Mouse (Mus musculus) heart, embryonic 16.5 days (tissue): ENCODE results near the gene Ostm1. TPM values are rescaled to one million over a fixed set of nuclear protein-coding genes. Genes with fewer than 3 reads are reported as not detected.
A peak's percentile ranks its signal among the peaks of the same experiment; 100 is the strongest.

Experiments used
- ATAC-seq: fragments of 200-750 bp; cut with Nextera tagmentation; replicated peaks from 2 replicates; pipeline ENCODE4 v1.8.0; 2017; ENCODE audit warnings: moderate number of reproducible peaks; ENCODE audit not compliant: insufficient read depth, low FRiP score; ENCODE audit errors: extremely low read depth
- H3K27ac ChIP-seq: fragments of 300-500 bp; sonication (generic); 2 replicates; pipeline ENCODE4 v1.5.1; 2014; ENCODE audit warnings: mild to moderate bottlenecking, low read length, control low read depth, moderate library complexity
- H3K27me3 ChIP-seq: fragments of 300-500 bp; sonication (generic); 2 replicates; pipeline ENCODE4 v1.6.1; 2014; ENCODE audit warnings: low read length, mixed read lengths; ENCODE audit not compliant: control insufficient read depth, insufficient read depth
- H3K36me3 ChIP-seq: fragments of 300-500 bp; sonication (generic); 2 replicates; pipeline ENCODE4 v1.6.1; 2014; ENCODE audit not compliant: control insufficient read depth, insufficient read depth
- H3K4me1 ChIP-seq: fragments of 300-500 bp; sonication (generic); 2 replicates; pipeline ENCODE4 v1.6.1; 2014; ENCODE audit warnings: low read length, mixed read lengths; ENCODE audit not compliant: control insufficient read depth, insufficient read depth
- H3K4me2 ChIP-seq: fragments of 300-500 bp; sonication (generic); 2 replicates; pipeline ENCODE4 v1.6.1; 2014; ENCODE audit warnings: low read depth, mild to moderate bottlenecking, control low read depth, low read length
- H3K4me3 ChIP-seq: fragments of 300-500 bp; sonication (generic); 2 replicates; pipeline ENCODE4 v1.5.1; 2014; ENCODE audit warnings: mild to moderate bottlenecking, control low read depth, low read length
- H3K9ac ChIP-seq: fragments of 300-500 bp; sonication (generic); 2 replicates; pipeline ENCODE4 v1.6.1; 2014; ENCODE audit warnings: low read length, control low read depth
- H3K9me3 ChIP-seq: fragments of 300-500 bp; sonication (generic); replicated peaks from 2 replicates; pipeline ENCODE4 v1.6.1; 2016; ENCODE audit warnings: low read length; ENCODE audit not compliant: control insufficient read depth
- WGBS: fragments of 180-500 bp; shearing (Covaris S2); extraction: QIAGEN DNeasy Blood & Tissue Kit; methylation state at CpG from one replicate; pipeline ENCODE4 v1.1.7; 2014; 5-methylcytosine and 5-hydroxymethylcytosine counted together
- polyA plus RNA-seq: library from polyadenylated mRNA; unstranded; fragments of >200 nt; fragmentation: Nextera tagmentation; extraction: Ambion mirVana; gene quantifications from 2 replicates; pipeline ENCODE4 v1.2.1, GENCODE M21; 2015

The Ostm1 gene
- polyA plus RNA-seq, 1 experiment from 2014 or later, result 24.0 TPM

GRCm38 (mm10) chr10:42572971-42573370 is 10.7 kb upstream of the Ostm1 start:
- no peak overlapping the region for H3K27ac ChIP-seq
- no peaks in the 10 kb centered on the region for H3K4me1 ChIP-seq
- H3K4me3 ChIP-seq, result no peak overlapping the region
- no peak overlapping the region for H3K4me2 ChIP-seq
- no peaks in the 10 kb centered on the region for H3K36me3 ChIP-seq
- no peaks in the 10 kb centered on the region for H3K9me3 ChIP-seq
- ATAC-seq, result no peak
- WGBS, result 2% methylated on average over 15 of the region's 15 CpGs
- H3K9ac ChIP-seq, result no peak overlapping the region
- peaks cover 83% of the 10 kb centered on the region for H3K27me3 ChIP-seq

- ATAC-seq, result no peak
Measured at GRCm38 (mm10) chr10:42574639-42575038, 9.0 kb upstream of the Ostm1 start.

GRCm38 (mm10) chr10:42577525-42578280 is 5.9 kb upstream of the Ostm1 start:
- Histone ChIP-seq H3K36me3 (no peaks in the 10 kb centered on the region), H3K4me3 (no peak overlapping the region), H3K27me3 (peaks cover 85% of the 10 kb centered on the region), H3K27ac (no peak overlapping the region), H3K4me1 (peaks cover 9% of the 10 kb centered on the region; the same call in 1 of the 2 replicates), H3K9ac (no peak overlapping the region), H3K9me3 (no peaks in the 10 kb centered on the region), H3K4me2 (no peak overlapping the region)
- ATAC-seq, result no peak
- 3% methylated on average over 15 of the region's 15 CpGs for WGBS

More at GRCm38 (mm10) chr10:42574639-42575038, 9.0 kb upstream of the Ostm1 start:
- peaks cover 86% of the 10 kb centered on the region for H3K27me3 ChIP-seq
- H3K36me3 ChIP-seq, result no peaks in the 10 kb centered on the region
- no peak overlapping the region for H3K4me3 ChIP-seq
- H3K9me3 ChIP-seq, result no peaks in the 10 kb centered on the region
- no peak overlapping the region for H3K9ac ChIP-seq
- no peak overlapping the region for H3K27ac ChIP-seq
- peaks cover 3% of the 10 kb centered on the region; the same call in 1 of the 2 replicates for H3K4me1 ChIP-seq
- no peak overlapping the region for H3K4me2 ChIP-seq
- WGBS, result 2% methylated on average over 10 of the region's 10 CpGs

GRCm38 (mm10) chr10:42578281-42578675 is 5.3 kb upstream of the Ostm1 start:
- no peak for ATAC-seq
- WGBS, result 2% methylated on average over 15 of the region's 15 CpGs
- H3K4me3 ChIP-seq, result no peak overlapping the region

GRCm38 (mm10) chr10:42578698-42579474 is 4.7 kb upstream of the Ostm1 start:
- H3K9me3 ChIP-seq, result no peaks in the 10 kb centered on the region
- H3K27me3 ChIP-seq, result peaks cover 82% of the 10 kb centered on the region
- no peak for ATAC-seq
- no peak overlapping the region for H3K27ac ChIP-seq
- H3K36me3 ChIP-seq, result no peaks in the 10 kb centered on the region
- peaks cover 14% of the 10 kb centered on the region; the same call in 1 of the 2 replicates for H3K4me1 ChIP-seq
- H3K4me2 ChIP-seq, result 0 out of 2 replicates have a peak overlapping the region, but pooled peaks have one; percentile 42
- WGBS, result 3% methylated on average over 22 of the region's 22 CpGs
- no peak overlapping the region for H3K9ac ChIP-seq
- H3K4me3 ChIP-seq, result peak overlapping the region; percentile 38; the same call in 1 of the 2 replicates

More at GRCm38 (mm10) chr10:42578281-42578675, 5.3 kb upstream of the Ostm1 start:
- Histone ChIP-seq H3K27me3 (peaks cover 83% of the 10 kb centered on the region), H3K4me1 (peaks cover 9% of the 10 kb centered on the region; the same call in 1 of the 2 replicates), H3K9me3 (no peaks in the 10 kb centered on the region), H3K9ac (no peak overlapping the region), H3K36me3 (no peaks in the 10 kb centered on the region), H3K4me2 (no peak overlapping the region), H3K27ac (no peak overlapping the region)

- no peak overlapping the region for H3K9ac ChIP-seq
- H3K27ac ChIP-seq, result no peak overlapping the region
- WGBS, result under 1% methylated on average over 41 of the region's 41 CpGs
- peaks cover 19% of the 10 kb centered on the region; the same call in 1 of the 2 replicates for H3K4me1 ChIP-seq
- no peak for ATAC-seq
- H3K27me3 ChIP-seq, result peaks cover 82% of the 10 kb centered on the region
- H3K4me2 ChIP-seq, result peak overlapping the region; percentile 42
- peak overlapping the region; percentile 38 for H3K4me3 ChIP-seq
- H3K9me3 ChIP-seq, result no peaks in the 10 kb centered on the region
- no peaks in the 10 kb centered on the region for H3K36me3 ChIP-seq
Measured at GRCm38 (mm10) chr10:42579475-42580130, 4.0 kb upstream of the Ostm1 start.

- H3K4me1 ChIP-seq, result peaks cover 19% of the 10 kb centered on the region; the same call in 1 of the 2 replicates
- H3K27ac ChIP-seq, result no peak overlapping the region
- ATAC-seq, result no peak
- H3K9ac ChIP-seq, result no peak overlapping the region
- H3K9me3 ChIP-seq, result no peaks in the 10 kb centered on the region
- H3K27me3 ChIP-seq, result peaks cover 82% of the 10 kb centered on the region
- peak overlapping the region; percentile 38 for H3K4me3 ChIP-seq
- 1% methylated on average over 29 of the region's 29 CpGs for WGBS
- H3K4me2 ChIP-seq, result peak overlapping the region; percentile 42; the same call in 1 of the 2 replicates
- H3K36me3 ChIP-seq, result no peaks in the 10 kb centered on the region
Measured at GRCm38 (mm10) chr10:42580131-42580950, 3.3 kb upstream of the Ostm1 start.

- no peak overlapping the region for H3K27ac ChIP-seq
- 7% methylated on average over 7 of the region's 7 CpGs for WGBS
- peaks cover 19% of the 10 kb centered on the region; the same call in 1 of the 2 replicates for H3K4me1 ChIP-seq
- H3K9me3 ChIP-seq, result no peaks in the 10 kb centered on the region
- no peak overlapping the region for H3K9ac ChIP-seq
- no peaks in the 10 kb centered on the region for H3K36me3 ChIP-seq
- no peak for ATAC-seq
- no peak overlapping the region for H3K4me2 ChIP-seq
- H3K27me3 ChIP-seq, result peaks cover 82% of the 10 kb centered on the region
- no peak overlapping the region for H3K4me3 ChIP-seq
Measured at GRCm38 (mm10) chr10:42580951-42581277, 2.7 kb upstream of the Ostm1 start.
